Mouse (Mus musculus) forebrain, embryonic 10.5 days (tissue): Measurements from ENCODE around the gene Gm21900. TPM values are rescaled to one million over a fixed set of nuclear protein-coding genes. Genes with fewer than 3 reads are reported as not detected.
"Not testable (repeated sequence)": the region's sequence is repeated elsewhere in the genome, so short reads cannot be mapped to it uniquely, and the experiment has no call there.

Experiments used
- DNase-seq: peaks from one replicate; pipeline ENCODE4 v3.0.0-alpha.2; 2017; ENCODE audit warnings: low spot score; ENCODE audit errors: extremely low spot score
- H3K27ac ChIP-seq: fragments of 300-500 bp; sonication (generic); 2 replicates; pipeline ENCODE4 v1.5.1; 2016; ENCODE audit warnings: mild to moderate bottlenecking
- H3K27me3 ChIP-seq: fragments of 300-500 bp; sonication (generic); 2 replicates; pipeline ENCODE4 v1.6.1; 2016; ENCODE audit warnings: mild to moderate bottlenecking; ENCODE audit not compliant: poor library complexity, severe bottlenecking
- H3K36me3 ChIP-seq: fragments of 300-500 bp; sonication (generic); replicated peaks from 2 replicates; pipeline ENCODE4 v1.6.1; 2016; ENCODE audit warnings: mild to moderate bottlenecking, moderate library complexity
- H3K4me1 ChIP-seq: fragments of 300-500 bp; sonication (generic); 2 replicates; pipeline ENCODE4 v1.6.1; 2016
- H3K4me3 ChIP-seq: fragments of 300-500 bp; sonication (generic); 2 replicates; pipeline ENCODE4 v1.5.1; 2016; ENCODE audit warnings: mild to moderate bottlenecking, moderate library complexity
- H3K9me3 ChIP-seq: fragments of 300-500 bp; sonication (generic); 2 replicates; pipeline ENCODE4 v1.6.1; 2016; ENCODE audit warnings: mild to moderate bottlenecking, moderate library complexity
- WGBS: fragments of 180-500 bp; shearing (Covaris S2); methylation state at CpG from one replicate; pipeline ENCODE4 v1.1.7; 2016; 5-methylcytosine and 5-hydroxymethylcytosine counted together
- polyA plus RNA-seq: library from polyadenylated mRNA; unstranded; fragments of >200 nt; fragmentation: Nextera tagmentation; extraction: Ambion mirVana; gene quantifications from 2 replicates; pipeline ENCODE4 v1.2.1, GENCODE M21; 2016

Gm21900 gene
- polyA plus RNA-seq: not detected in 2 replicates

GRCm38 (mm10) chrY:10616061-10616460, at the start of gene Gm21900:
Gm21900 (plus strand) TSS chrY:10616361.
- not testable (repeated sequence) for H3K4me3 ChIP-seq, H3K27me3 ChIP-seq, H3K27ac ChIP-seq, H3K4me1 ChIP-seq, H3K9me3 ChIP-seq, H3K36me3 ChIP-seq, DNase-seq
- WGBS: 89% methylated on average over 4 of the region's 4 CpGs

- not testable (repeated sequence) for H3K27ac ChIP-seq, H3K36me3 ChIP-seq, H3K4me1 ChIP-seq, H3K4me3 ChIP-seq, H3K9me3 ChIP-seq, DNase-seq, H3K27me3 ChIP-seq
- 66% methylated on average over 6 of the region's 25 CpGs for WGBS
These were observed 27.4 kb downstream of the Gm21900 start for GRCm38 (mm10) chrY:10643516-10643915.

Other genes with a start within 250 kb of the Gm21900 start
- not detected in 2 replicates for gene Gm28510, start 203.6 kb upstream of the Gm21900 start, polyA plus RNA-seq
- not detected in 2 replicates for gene Gm20737, start 80.3 kb upstream of the Gm21900 start, polyA plus RNA-seq
- gene Gm21775, start 62.9 kb upstream of the Gm21900 start, polyA plus RNA-seq: not detected in 2 replicates
- gene Gm20777, start 136.1 kb downstream of the Gm21900 start, polyA plus RNA-seq: not detected in 2 replicates